Mouse (Mus musculus): ENCODE data around the gene Inka2.

DNA sequence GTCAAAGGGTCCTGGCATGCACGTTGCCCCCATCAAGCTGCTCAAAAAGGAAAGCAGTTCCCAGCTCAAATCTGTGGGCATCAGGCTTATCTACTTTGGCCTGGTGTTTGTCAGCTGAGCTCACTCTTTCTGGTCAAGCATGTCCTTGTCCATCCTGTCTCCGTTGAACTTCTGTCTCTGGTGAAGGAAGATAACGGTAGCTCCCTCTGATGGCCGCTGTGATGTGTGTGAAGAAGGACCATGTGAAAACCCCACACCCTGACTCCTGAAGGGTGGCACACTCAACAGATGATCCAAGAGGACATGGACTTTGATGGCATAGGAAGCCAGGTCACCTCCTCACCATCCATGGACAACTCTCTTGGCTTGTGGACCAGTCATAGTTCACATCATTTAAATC, 14.3 kb downstream of the Inka2 start:
- TF ChIP-seq CTCF (IDR thresholded peaks at IDR 0.05; ENCODE audit: control insufficient read depth, insufficient read depth, low read length) (no peak), POLR2A (IDR thresholded peaks at IDR 0.05; ENCODE audit: borderline replicate concordance, control insufficient read depth, low read depth, low read length) (no peak)

Measured in bone marrow, adult 2 months (tissue).